Mouse (Mus musculus): ENCODE measurements around the gene Iqcf5. TPM values are rescaled to one million over a fixed set of nuclear protein-coding genes. Genes with fewer than 3 reads are reported as not detected.
"Not testable (repeated sequence)": the region's sequence is repeated elsewhere in the genome, so short reads cannot be mapped to it uniquely, and the experiment has no call there.

The Iqcf5 gene
- polyA plus RNA-seq, 1 experiment from 2014 or later = not detected

DNA sequence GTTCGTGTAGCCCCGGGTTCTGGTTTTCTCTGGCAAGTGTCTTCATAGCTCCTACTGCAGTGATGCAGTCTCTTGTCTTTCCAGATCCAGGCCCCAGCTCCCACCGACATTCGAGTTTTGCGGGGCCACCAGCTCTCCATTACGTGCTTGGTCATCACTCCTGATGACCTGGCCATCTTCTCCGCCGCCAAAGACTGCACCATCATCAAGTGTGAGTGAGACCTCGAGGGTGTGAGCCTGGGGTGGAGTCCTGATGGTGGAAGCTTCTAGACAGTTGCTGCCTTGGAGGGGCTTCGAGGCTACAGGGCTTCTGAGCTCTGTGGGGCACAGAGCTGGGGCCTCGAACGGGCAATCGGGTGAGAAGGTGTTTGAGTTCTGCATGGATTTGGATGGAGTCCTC lies 32.7 kb upstream of the Iqcf5 start:
- no peak for ATAC-seq (replicated peaks; ENCODE audit: insufficient number of reproducible peaks, insufficient read depth, low FRiP score, low read depth)
- Histone ChIP-seq H3K4me1 (replicated peaks) (peaks cover 10% of the 10 kb centered on the region), H3K4me3 (no peak overlapping the region), H3K27ac (no peak overlapping the region), H3K27me3 (no peaks in the 10 kb centered on the region), H3K36me3 (peaks cover 29% of the 10 kb centered on the region), H3K4me2 (no peak overlapping the region), H3K9me3 (replicated peaks) (no peaks in the 10 kb centered on the region), H3K9ac (no peak overlapping the region)
- WGBS = 91% methylated on average over 13 of the region's 13 CpGs

DNA sequence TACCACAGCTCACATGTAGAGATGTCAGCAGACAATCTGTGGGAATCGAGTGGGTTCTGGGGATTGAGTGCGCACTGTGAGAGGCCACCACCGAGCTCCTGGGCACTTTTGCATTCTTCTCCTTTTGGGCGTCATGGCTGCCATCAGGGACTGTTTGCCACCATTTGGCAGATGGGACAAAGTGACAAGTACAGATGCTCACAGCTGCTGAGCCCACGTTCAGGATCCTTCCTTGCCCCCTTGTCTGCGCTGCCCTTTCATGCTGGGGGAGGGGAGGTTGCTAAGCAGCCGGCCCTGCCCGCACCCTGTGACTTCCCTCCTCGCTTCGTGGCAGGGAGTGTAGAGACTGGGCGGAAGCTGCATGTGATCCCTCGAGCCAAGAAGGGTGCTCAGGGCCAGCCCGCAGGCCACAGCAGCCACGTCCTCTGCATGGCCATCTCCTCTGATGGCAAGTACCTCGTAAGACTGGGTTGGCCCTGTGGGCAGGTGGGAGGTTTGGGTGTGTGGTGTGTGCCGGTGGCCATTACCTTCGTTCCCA lies 31.7 kb upstream of the Iqcf5 start:
- Histone ChIP-seq H3K9me3 (replicated peaks) (no peaks in the 10 kb centered on the region), H3K4me2 (no peak overlapping the region), H3K4me1 (replicated peaks) (peaks cover 7% of the 10 kb centered on the region), H3K4me3 (no peak overlapping the region), H3K36me3 (peaks cover 29% of the 10 kb centered on the region), H3K9ac (no peak overlapping the region), H3K27ac (no peak overlapping the region), H3K27me3 (no peaks in the 10 kb centered on the region)
- ATAC-seq (replicated peaks; ENCODE audit: insufficient number of reproducible peaks, insufficient read depth, low FRiP score, low read depth) = no peak
- whole genome bisulfite sequencing = 84% methylated on average over 17 of the region's 17 CpGs

- H3K4me3 ChIP-seq = no peak overlapping the region
- peaks cover 2% of the 10 kb centered on the region for H3K4me1 ChIP-seq (replicated peaks)
- H3K4me2 ChIP-seq = no peak overlapping the region
- H3K9me3 ChIP-seq (replicated peaks) = no peaks in the 10 kb centered on the region
- ATAC-seq (replicated peaks; ENCODE audit: insufficient number of reproducible peaks, insufficient read depth, low FRiP score, low read depth) = no peak
- H3K27me3 ChIP-seq = no peaks in the 10 kb centered on the region
- WGBS = 94% methylated on average over 10 of the region's 10 CpGs
- no peak overlapping the region for H3K9ac ChIP-seq
- no peak overlapping the region for H3K27ac ChIP-seq
- peaks cover 29% of the 10 kb centered on the region for H3K36me3 ChIP-seq
Measured at GRCm38 (mm10) chr9:106483136-106483535, 31.2 kb upstream of the Iqcf5 start.

DNA sequence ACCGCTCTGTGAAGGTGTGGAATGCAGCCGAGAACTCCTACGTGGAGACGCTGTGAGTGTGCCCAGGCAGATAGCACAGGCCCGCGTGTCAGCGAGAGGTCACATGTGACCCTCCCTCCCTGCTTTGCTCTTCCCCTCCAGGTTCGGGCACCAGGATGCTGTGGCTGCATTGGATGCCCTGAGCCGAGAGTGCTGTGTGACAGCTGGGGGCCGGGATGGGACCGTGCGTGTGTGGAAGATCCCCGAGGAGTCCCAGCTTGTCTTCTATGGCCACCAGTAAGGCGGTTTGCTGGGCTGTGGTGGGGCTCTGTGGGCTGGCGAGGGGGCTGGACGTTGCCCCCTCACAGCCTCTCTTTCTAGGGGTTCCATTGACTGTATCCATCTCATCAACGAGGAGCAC lies 30.8 kb upstream of the Iqcf5 start:
- Histone ChIP-seq H3K4me2 (no peak overlapping the region), H3K4me3 (no peak overlapping the region), H3K27ac (no peak overlapping the region), H3K9ac (no peak overlapping the region), H3K4me1 (replicated peaks) (no peaks in the 10 kb centered on the region), H3K36me3 (peaks cover 29% of the 10 kb centered on the region), H3K27me3 (no peaks in the 10 kb centered on the region), H3K9me3 (replicated peaks) (no peaks in the 10 kb centered on the region)
- WGBS = 88% methylated on average over 17 of the region's 17 CpGs
- ATAC-seq (replicated peaks; ENCODE audit: insufficient number of reproducible peaks, insufficient read depth, low FRiP score, low read depth) = no peak

- Histone ChIP-seq H3K4me2 (no peak overlapping the region), H3K9me3 (replicated peaks) (no peaks in the 10 kb centered on the region), H3K4me1 (replicated peaks) (no peaks in the 10 kb centered on the region), H3K27ac (no peak overlapping the region), H3K27me3 (no peaks in the 10 kb centered on the region), H3K4me3 (no peak overlapping the region), H3K36me3 (peaks cover 29% of the 10 kb centered on the region), H3K9ac (no peak overlapping the region)
- 87% methylated on average over 10 of the region's 10 CpGs for WGBS
- ATAC-seq (replicated peaks; ENCODE audit: insufficient number of reproducible peaks, insufficient read depth, low FRiP score, low read depth) = no peak
Measured at GRCm38 (mm10) chr9:106485076-106485475, 29.3 kb upstream of the Iqcf5 start.

DNA sequence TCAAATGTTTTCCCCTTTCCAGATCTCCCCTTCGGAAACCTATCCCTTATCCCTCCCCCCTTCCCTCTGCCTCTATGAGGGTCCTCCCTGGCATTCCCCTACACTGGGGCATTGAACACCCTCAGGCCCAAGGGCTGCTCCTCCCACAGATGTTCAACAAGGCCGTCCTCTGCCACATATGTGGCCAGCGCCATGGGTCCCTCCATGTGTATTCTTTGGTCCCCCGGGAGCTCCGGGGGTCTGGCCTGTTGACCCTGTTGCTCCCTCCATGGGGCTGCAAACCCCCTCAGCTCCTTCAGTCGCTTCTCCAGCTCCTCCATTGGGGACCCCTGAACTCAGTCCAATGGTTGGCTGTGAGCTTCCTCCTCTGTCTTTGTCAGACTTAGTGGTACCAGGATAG lies 26.8 kb upstream of the Iqcf5 start:
- H3K9me3 ChIP-seq (replicated peaks); H3K27me3 ChIP-seq; ATAC-seq (replicated peaks; ENCODE audit: insufficient number of reproducible peaks, insufficient read depth, low FRiP score, low read depth); H3K27ac ChIP-seq; H3K4me1 ChIP-seq (replicated peaks); H3K4me3 ChIP-seq; H3K4me2 ChIP-seq; H3K9ac ChIP-seq: not testable (repeated sequence)
- WGBS = 81% methylated on average over 6 of the region's 6 CpGs
- peaks cover 24% of the 10 kb centered on the region for H3K36me3 ChIP-seq

- no peak within 1 kb of the TSS for H3K9ac ChIP-seq
- WGBS = 86% methylated on average over 6 of the region's 6 CpGs
- no peak within 1 kb of the TSS for H3K4me2 ChIP-seq
- no peaks in the 10 kb centered on the region for H3K36me3 ChIP-seq
- H3K4me3 ChIP-seq = no peak within 1 kb of the TSS
- no peaks in the 10 kb centered on the region for H3K27me3 ChIP-seq
- H3K4me1 ChIP-seq (replicated peaks) = no peaks in the 10 kb centered on the region
- H3K9me3 ChIP-seq (replicated peaks) = no peaks in the 10 kb centered on the region
- no peak for ATAC-seq (replicated peaks; ENCODE audit: insufficient number of reproducible peaks, insufficient read depth, low FRiP score, low read depth)
- no peak within 1 kb of the TSS for H3K27ac ChIP-seq
Measured at GRCm38 (mm10) chr9:106499667-106500066, 14.7 kb upstream of the Iqcf5 start, which contains the start of gene Iqcf1. TSS of gene Iqcf1 (plus strand) at chr9:106499967.

DNA sequence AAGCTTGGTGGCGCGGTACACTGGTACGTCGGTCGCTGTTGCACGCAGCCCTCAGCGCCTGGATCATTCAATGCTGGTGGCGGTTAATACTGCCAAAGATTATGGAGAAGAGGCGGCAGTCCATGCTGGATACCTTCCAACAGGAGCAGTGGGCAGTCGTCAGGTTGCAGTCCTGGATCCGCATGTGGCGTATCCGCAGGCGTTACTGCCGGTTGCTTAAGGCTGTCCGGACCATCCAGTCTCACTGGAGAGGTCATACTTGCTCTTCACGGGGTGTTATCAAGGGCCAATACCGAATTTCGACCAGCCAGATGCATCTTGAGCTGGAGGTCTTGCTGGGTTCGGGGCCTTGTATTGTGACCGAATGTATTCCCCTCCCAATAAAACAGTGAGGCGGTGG lies 12.5 kb upstream of the Iqcf5 start:
- Histone ChIP-seq H3K36me3 (no peaks in the 10 kb centered on the region), H3K9ac (no peak overlapping the region), H3K9me3 (replicated peaks) (no peaks in the 10 kb centered on the region), H3K4me3 (no peak overlapping the region), H3K4me1 (replicated peaks) (no peaks in the 10 kb centered on the region), H3K27ac (no peak overlapping the region), H3K4me2 (no peak overlapping the region), H3K27me3 (no peaks in the 10 kb centered on the region)
- no peak for ATAC-seq (replicated peaks; ENCODE audit: insufficient number of reproducible peaks, insufficient read depth, low FRiP score, low read depth)
- 81% methylated on average over 22 of the region's 22 CpGs for WGBS

DNA sequence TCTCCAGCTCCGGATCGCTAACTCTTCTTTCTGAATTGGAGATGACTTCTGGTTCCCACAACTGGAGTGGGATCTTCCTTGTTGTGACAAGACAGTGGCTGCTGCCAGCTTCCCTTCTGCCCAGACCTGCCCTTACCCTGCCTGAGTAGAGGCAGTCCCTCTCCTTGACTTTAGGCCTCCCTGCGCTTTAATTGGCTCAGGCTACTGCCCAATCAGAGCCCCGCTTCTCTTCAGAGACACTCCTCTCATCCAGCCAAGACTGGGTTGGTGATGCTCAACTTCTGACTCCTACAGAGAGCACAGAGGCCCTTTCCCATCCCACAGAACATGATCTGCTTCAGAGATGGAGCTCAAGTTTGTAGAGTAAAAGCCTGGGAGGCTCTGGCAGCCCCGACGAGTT lies 10.1 kb upstream of the Iqcf5 start:
- Histone ChIP-seq H3K4me1 (replicated peaks) (no peaks in the 10 kb centered on the region), H3K4me3 (no peak overlapping the region), H3K9ac (no peak overlapping the region), H3K9me3 (replicated peaks) (no peaks in the 10 kb centered on the region), H3K27ac (no peak overlapping the region), H3K27me3 (no peaks in the 10 kb centered on the region), H3K4me2 (no peak overlapping the region), H3K36me3 (no peaks in the 10 kb centered on the region)
- ATAC-seq (replicated peaks; ENCODE audit: insufficient number of reproducible peaks, insufficient read depth, low FRiP score, low read depth) = no peak
- 75% methylated on average over 6 of the region's 6 CpGs for WGBS

DNA sequence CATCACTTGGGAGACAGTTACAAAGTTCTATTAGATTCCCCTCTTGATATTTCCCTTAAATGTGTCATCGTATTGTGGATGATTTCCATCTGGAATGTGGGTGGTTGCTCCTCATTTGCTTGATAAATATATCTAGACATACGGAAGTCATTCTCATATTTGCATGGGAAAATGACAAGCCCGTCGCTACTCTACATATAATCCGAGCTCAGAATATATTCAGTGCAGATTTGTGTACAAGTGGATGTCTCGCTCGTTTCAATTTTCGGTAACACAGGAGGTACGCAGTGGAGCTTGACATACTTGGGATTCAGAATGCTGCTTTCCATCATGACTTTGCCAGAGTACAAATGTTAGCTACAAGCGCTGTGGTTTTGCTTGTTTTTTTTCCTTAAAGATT lies 5.0 kb upstream of the Iqcf5 start:
- no peak overlapping the region for H3K4me3 ChIP-seq
- H3K4me2 ChIP-seq = no peak overlapping the region
- H3K27ac ChIP-seq = no peak overlapping the region
- peaks cover 9% of the 10 kb centered on the region for H3K4me1 ChIP-seq (replicated peaks)
- WGBS = 89% methylated on average over 10 of the region's 10 CpGs
- H3K36me3 ChIP-seq = no peaks in the 10 kb centered on the region
- no peaks in the 10 kb centered on the region for H3K9me3 ChIP-seq (replicated peaks)
- H3K9ac ChIP-seq = no peak overlapping the region
- no peaks in the 10 kb centered on the region for H3K27me3 ChIP-seq
- ATAC-seq (replicated peaks; ENCODE audit: insufficient number of reproducible peaks, insufficient read depth, low FRiP score, low read depth) = no peak

DNA sequence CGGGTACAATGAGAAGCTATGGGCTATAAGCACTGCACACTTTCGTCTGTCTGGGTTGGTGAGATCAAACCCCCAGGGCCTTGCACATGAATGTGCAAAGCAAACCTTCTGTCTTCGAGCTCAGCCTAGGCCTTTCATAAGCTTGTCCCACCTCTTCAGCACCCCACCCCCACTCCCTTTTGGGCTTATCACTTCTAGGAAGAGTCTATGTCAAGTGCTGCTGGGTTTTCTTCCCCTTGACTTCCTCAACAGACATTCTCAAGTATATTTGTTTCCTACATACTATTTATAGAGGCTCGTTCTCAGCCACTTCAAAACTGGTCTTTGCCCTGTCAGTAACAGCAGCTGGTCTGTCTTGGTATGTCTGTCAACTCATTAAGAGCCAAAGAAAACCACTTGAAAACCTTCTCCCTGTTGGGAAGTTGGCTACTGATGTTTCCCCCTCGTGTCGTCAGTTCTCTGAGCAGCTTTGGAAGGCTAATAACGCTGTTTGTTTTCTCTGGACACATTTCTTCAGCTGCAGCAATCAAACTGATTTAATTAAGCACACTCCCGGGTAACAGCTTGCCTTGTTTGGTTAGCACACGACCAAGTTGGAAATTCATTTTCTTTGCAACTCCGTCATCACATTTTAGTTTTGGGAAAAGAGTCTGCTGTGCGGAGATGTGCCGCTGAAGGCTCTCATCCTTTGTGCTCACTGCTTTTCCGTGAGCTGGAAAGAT lies 1.5 kb upstream of the Iqcf5 start:
- Histone ChIP-seq H3K4me1 (replicated peaks) (peaks cover 9% of the 10 kb centered on the region), H3K9me3 (replicated peaks) (no peaks in the 10 kb centered on the region), H3K9ac (no peak overlapping the region), H3K36me3 (no peaks in the 10 kb centered on the region), H3K4me2 (no peak overlapping the region), H3K27me3 (no peaks in the 10 kb centered on the region), H3K27ac (no peak overlapping the region), H3K4me3 (no peak overlapping the region)
- WGBS = 31% methylated on average over 13 of the region's 13 CpGs
- ATAC-seq (replicated peaks; ENCODE audit: insufficient number of reproducible peaks, insufficient read depth, low FRiP score, low read depth) = no peak

DNA sequence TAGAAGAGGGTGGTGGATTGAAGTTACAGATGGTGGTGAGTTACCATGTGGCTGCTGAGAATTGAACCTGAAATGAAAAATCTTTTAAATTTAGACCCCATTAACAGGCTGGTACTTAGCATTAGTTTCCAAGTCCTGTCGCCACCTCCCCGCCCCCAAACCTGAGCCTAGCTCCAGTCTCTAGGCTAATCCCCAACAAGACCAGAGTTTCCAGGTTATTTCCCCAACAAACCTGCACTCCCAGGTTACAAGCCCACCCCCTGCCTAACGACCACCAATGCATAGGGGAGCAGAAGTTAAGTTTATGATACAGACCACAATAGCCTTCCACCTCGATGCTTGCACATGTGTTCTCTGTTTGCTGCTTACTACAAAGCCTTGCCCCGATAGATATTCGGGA lies 807 bp upstream of the Iqcf5 start:
- H3K27ac ChIP-seq = no peak overlapping the region
- H3K4me2 ChIP-seq = no peak overlapping the region
- H3K9me3 ChIP-seq (replicated peaks) = no peaks in the 10 kb centered on the region
- no peaks in the 10 kb centered on the region for H3K27me3 ChIP-seq
- H3K4me3 ChIP-seq = no peak overlapping the region
- peaks cover 9% of the 10 kb centered on the region for H3K4me1 ChIP-seq (replicated peaks)
- no peak overlapping the region for H3K9ac ChIP-seq
- no peak for ATAC-seq (replicated peaks; ENCODE audit: insufficient number of reproducible peaks, insufficient read depth, low FRiP score, low read depth)
- WGBS = 68% methylated on average over 6 of the region's 6 CpGs
- no peaks in the 10 kb centered on the region for H3K36me3 ChIP-seq
